Mouse (Mus musculus) embryonic facial prominence, embryonic 15.5 days (tissue): ENCODE measurements at regions not wholly inside any gene's neighbourhood (a gene's known extent, or its start where the extent isn't known, plus 50 kb on each side); places are given as distances from the start of the nearest gene placed in this dataset.
A peak's percentile ranks its signal among the peaks of the same experiment; 100 is the strongest.

Experiments used
- ATAC-seq: fragments of 200-750 bp; cut with Nextera tagmentation; 2 replicates; pipeline ENCODE4 v1.8.0; 2017; ENCODE audit warnings: low read depth, moderate TSS enrichment; ENCODE audit not compliant: insufficient number of reproducible peaks, low FRiP score, low TSS enrichment
- H3K27ac ChIP-seq: fragments of 300-500 bp; sonication (generic); replicated peaks from 2 replicates; pipeline ENCODE4 v1.5.1; 2015; ENCODE audit warnings: mild to moderate bottlenecking, inconsistent platforms
- H3K27me3 ChIP-seq: fragments of 300-500 bp; sonication (generic); 2 replicates; pipeline ENCODE4 v1.6.1; 2015; ENCODE audit warnings: inconsistent platforms
- H3K36me3 ChIP-seq: fragments of 300-500 bp; sonication (generic); 2 replicates; pipeline ENCODE4 v1.6.1; 2015; ENCODE audit warnings: mild to moderate bottlenecking, inconsistent platforms
- H3K4me1 ChIP-seq: fragments of 300-500 bp; sonication (generic); 2 replicates; pipeline ENCODE4 v1.6.1; 2015; ENCODE audit warnings: inconsistent platforms
- H3K4me2 ChIP-seq: fragments of 300-500 bp; sonication (generic); replicated peaks from 2 replicates; pipeline ENCODE4 v1.6.1; 2015; ENCODE audit warnings: mild to moderate bottlenecking, inconsistent platforms
- H3K4me3 ChIP-seq: fragments of 300-500 bp; sonication (generic); replicated peaks from 2 replicates; pipeline ENCODE4 v1.5.1; 2015; ENCODE audit warnings: mild to moderate bottlenecking, inconsistent platforms
- H3K9ac ChIP-seq: fragments of 300-500 bp; sonication (generic); 2 replicates; pipeline ENCODE4 v1.6.1; 2015; ENCODE audit warnings: inconsistent platforms
- H3K9me3 ChIP-seq: fragments of 300-500 bp; sonication (generic); replicated peaks from 2 replicates; pipeline ENCODE4 v1.6.1; 2016; ENCODE audit warnings: inconsistent platforms
- WGBS: fragments of 180-500 bp; shearing (Covaris S2); methylation state at CpG from one replicate; pipeline ENCODE4 v1.1.7; 2015; 5-methylcytosine and 5-hydroxymethylcytosine counted together

- Histone ChIP-seq H3K9me3 (no peaks in the 10 kb centered on the region), H3K27me3 (no peaks in the 10 kb centered on the region), H3K4me2 (no peak overlapping the region), H3K27ac (no peak overlapping the region), H3K9ac (no peak overlapping the region), H3K4me1 (no peaks in the 10 kb centered on the region), H3K36me3 (no peaks in the 10 kb centered on the region), H3K4me3 (no peak overlapping the region)
- WGBS, result 76% methylated on average over 1 of the region's 1 CpGs
- no peak for ATAC-seq
Measured at GRCm38 (mm10) chr2:12697209-12697608, 226.6 kb upstream of the Pter start.

- 40% methylated on average over 3 of the region's 3 CpGs for WGBS
- no peak overlapping the region for H3K4me3 ChIP-seq
- no peaks in the 10 kb centered on the region for H3K9me3 ChIP-seq
- no peaks in the 10 kb centered on the region for H3K27me3 ChIP-seq
- no peak overlapping the region for H3K4me2 ChIP-seq
- no peaks in the 10 kb centered on the region for H3K36me3 ChIP-seq
- no peaks in the 10 kb centered on the region for H3K4me1 ChIP-seq
- H3K27ac ChIP-seq, result no peak overlapping the region
- no peak for ATAC-seq
- no peak overlapping the region for H3K9ac ChIP-seq
Measured at GRCm38 (mm10) chr2:12699331-12699730, 224.5 kb upstream of the Pter start.

- no peaks in the 10 kb centered on the region for H3K27me3 ChIP-seq
- H3K4me3 ChIP-seq, result no peak overlapping the region
- no peaks in the 10 kb centered on the region; the same call in 1 of the 2 replicates for H3K4me1 ChIP-seq
- 55% methylated on average over 3 of the region's 3 CpGs for WGBS
- H3K27ac ChIP-seq, result no peak overlapping the region
- H3K9ac ChIP-seq, result no peak overlapping the region
- H3K36me3 ChIP-seq, result no peaks in the 10 kb centered on the region
- no peak overlapping the region for H3K4me2 ChIP-seq
- H3K9me3 ChIP-seq, result no peaks in the 10 kb centered on the region
- no peak for ATAC-seq
Measured at GRCm38 (mm10) chr2:12707514-12707913, 216.3 kb upstream of the Pter start.

GRCm38 (mm10) chr2:12709156-12709923, 214.5 kb upstream of the Pter start:
- 50% methylated on average over 16 of the region's 16 CpGs for WGBS
- peak overlapping the region; percentile 19 for H3K4me2 ChIP-seq
- H3K9me3 ChIP-seq, result no peaks in the 10 kb centered on the region
- no peak overlapping the region for H3K4me3 ChIP-seq
- no peak overlapping the region for H3K27ac ChIP-seq
- no peaks in the 10 kb centered on the region for H3K27me3 ChIP-seq
- ATAC-seq, result no peak
- H3K4me1 ChIP-seq, result no peaks in the 10 kb centered on the region; the same call in 1 of the 2 replicates
- no peak overlapping the region for H3K9ac ChIP-seq
- H3K36me3 ChIP-seq, result no peaks in the 10 kb centered on the region

GRCm38 (mm10) chr2:12709924-12710240, 214.0 kb upstream of the Pter start:
- Histone ChIP-seq H3K27ac (no peak overlapping the region), H3K9ac (no peak overlapping the region), H3K36me3 (no peaks in the 10 kb centered on the region), H3K9me3 (no peaks in the 10 kb centered on the region), H3K4me2 (0 out of 2 replicates have a peak overlapping the region, but pooled peaks have one; percentile 19), H3K4me3 (no peak overlapping the region), H3K4me1 (no peaks in the 10 kb centered on the region; the same call in 1 of the 2 replicates), H3K27me3 (no peaks in the 10 kb centered on the region)
- WGBS, result 49% methylated on average over 2 of the region's 2 CpGs
- no peak for ATAC-seq

GRCm38 (mm10) chr2:12716124-12717012, 207.5 kb upstream of the Pter start:
- H3K9ac ChIP-seq, result no peak overlapping the region
- H3K9me3 ChIP-seq, result no peaks in the 10 kb centered on the region
- no peak for ATAC-seq
- no peaks in the 10 kb centered on the region for H3K27me3 ChIP-seq
- H3K4me3 ChIP-seq, result no peak overlapping the region
- 0 out of 2 replicates have a peak, but pooled peaks cover 3% of the 10 kb centered on the region for H3K4me1 ChIP-seq
- 36% methylated on average over 3 of the region's 3 CpGs for WGBS
- H3K27ac ChIP-seq, result 0 out of 2 replicates have a peak overlapping the region, but pooled peaks have one; percentile 3
- no peaks in the 10 kb centered on the region for H3K36me3 ChIP-seq
- no peak overlapping the region for H3K4me2 ChIP-seq

- Histone ChIP-seq H3K4me2 (no peak overlapping the region), H3K27ac (no peak overlapping the region), H3K27me3 (no peaks in the 10 kb centered on the region), H3K4me1 (no peaks in the 10 kb centered on the region), H3K9ac (no peak overlapping the region), H3K4me3 (no peak overlapping the region), H3K9me3 (no peaks in the 10 kb centered on the region), H3K36me3 (no peaks in the 10 kb centered on the region)
- WGBS, result 69% methylated on average over 4 of the region's 4 CpGs
- ATAC-seq, result no peak
Measured at GRCm38 (mm10) chr2:12729251-12729650, 194.6 kb upstream of the Pter start.

- Histone ChIP-seq H3K9ac (no peak overlapping the region), H3K4me1 (no peaks in the 10 kb centered on the region), H3K4me3 (no peak overlapping the region), H3K9me3 (no peaks in the 10 kb centered on the region), H3K27me3 (no peaks in the 10 kb centered on the region), H3K27ac (no peak overlapping the region), H3K36me3 (no peaks in the 10 kb centered on the region), H3K4me2 (no peak overlapping the region)
- ATAC-seq, result no peak
- 41% methylated on average over 2 of the region's 2 CpGs for WGBS
Measured at GRCm38 (mm10) chr2:12737140-12737539, 186.7 kb upstream of the Pter start.

GRCm38 (mm10) chr2:12746856-12747255, 177.0 kb upstream of the Pter start:
- Histone ChIP-seq H3K4me3 (no peak overlapping the region), H3K9ac (no peak overlapping the region), H3K4me2 (no peak overlapping the region), H3K4me1 (no peaks in the 10 kb centered on the region), H3K27me3 (no peaks in the 10 kb centered on the region), H3K27ac (no peak overlapping the region), H3K36me3 (no peaks in the 10 kb centered on the region), H3K9me3 (no peaks in the 10 kb centered on the region)
- 70% methylated on average over 1 of the region's 1 CpGs for WGBS
- ATAC-seq, result no peak

GRCm38 (mm10) chr2:12758816-12759215, 165.0 kb upstream of the Pter start:
- no peak for ATAC-seq
- Histone ChIP-seq H3K4me1 (no peaks in the 10 kb centered on the region), H3K4me2 (no peak overlapping the region), H3K27me3 (no peaks in the 10 kb centered on the region), H3K9me3 (no peaks in the 10 kb centered on the region), H3K4me3 (no peak overlapping the region), H3K9ac (no peak overlapping the region), H3K27ac (no peak overlapping the region), H3K36me3 (no peaks in the 10 kb centered on the region)
- 59% methylated on average over 1 of the region's 1 CpGs for WGBS

GRCm38 (mm10) chr2:12759931-12760330, 163.9 kb upstream of the Pter start:
- no peak for ATAC-seq
- no peaks in the 10 kb centered on the region for H3K27me3 ChIP-seq
- WGBS, result 78% methylated on average over 3 of the region's 3 CpGs
- H3K9me3 ChIP-seq, result no peaks in the 10 kb centered on the region
- H3K9ac ChIP-seq, result no peak overlapping the region
- no peak overlapping the region for H3K4me2 ChIP-seq
- no peaks in the 10 kb centered on the region for H3K36me3 ChIP-seq
- H3K4me1 ChIP-seq, result no peaks in the 10 kb centered on the region
- H3K27ac ChIP-seq, result no peak overlapping the region
- no peak overlapping the region for H3K4me3 ChIP-seq
